Mouse (Mus musculus): ENCODE measurements around the gene Csrnp1.

DNA sequence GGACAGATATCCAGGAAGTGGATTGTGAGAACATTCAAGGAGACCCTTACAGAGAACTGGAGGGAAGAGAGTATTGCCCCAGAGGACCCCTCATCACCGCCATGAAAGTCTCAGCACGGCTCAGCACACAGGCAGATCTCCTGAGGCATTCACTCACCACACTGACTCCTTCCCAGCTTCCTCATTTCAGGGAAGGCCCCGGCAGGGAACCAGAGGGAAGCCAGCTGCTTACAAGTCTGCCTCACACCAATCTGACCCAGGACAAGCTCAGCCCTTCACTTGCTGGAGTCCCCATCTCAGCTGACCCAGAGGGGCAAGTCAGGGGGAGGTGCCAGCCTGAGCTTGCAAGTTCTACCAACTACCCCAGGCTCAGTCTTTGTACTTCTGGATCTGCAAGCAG lies 35.7 kb downstream of the Csrnp1 start:
- no peak for TF ChIP-seq CTCF (IDR thresholded peaks at IDR 0.05; ENCODE audit: low read depth, low read length)
- TF ChIP-seq POLR2A (IDR thresholded peaks at IDR 0.05; ENCODE audit: extremely low read depth, insufficient read depth, low read length): no peak

All from liver, adult 2 months (tissue).